Mouse (Mus musculus) heart, adult 2 months (tissue): Measurements from ENCODE around the gene Tekt4.

Experiments
- CTCF ChIP-seq: fragments of 200-600 bp; IDR thresholded peaks from 2 replicates; pipeline ENCODE4 v1.8.1; 2022; ENCODE audit warnings: antibody characterized with exemption, mild to moderate bottlenecking, moderate library complexity
- EP300 ChIP-seq: fragments of 200-500 bp; IDR thresholded peaks from 2 replicates; pipeline ENCODE4 v1.6.1; 2011; ENCODE audit warnings: low read depth, low read length, control low read depth; ENCODE audit not compliant: insufficient read depth
- POLR2A ChIP-seq: fragments of 200-500 bp; IDR thresholded peaks from 2 replicates; pipeline ENCODE4 v1.6.1; 2011; ENCODE audit warnings: mild to moderate bottlenecking, low read depth, low read length, control low read depth; ENCODE audit not compliant: insufficient read depth

DNA sequence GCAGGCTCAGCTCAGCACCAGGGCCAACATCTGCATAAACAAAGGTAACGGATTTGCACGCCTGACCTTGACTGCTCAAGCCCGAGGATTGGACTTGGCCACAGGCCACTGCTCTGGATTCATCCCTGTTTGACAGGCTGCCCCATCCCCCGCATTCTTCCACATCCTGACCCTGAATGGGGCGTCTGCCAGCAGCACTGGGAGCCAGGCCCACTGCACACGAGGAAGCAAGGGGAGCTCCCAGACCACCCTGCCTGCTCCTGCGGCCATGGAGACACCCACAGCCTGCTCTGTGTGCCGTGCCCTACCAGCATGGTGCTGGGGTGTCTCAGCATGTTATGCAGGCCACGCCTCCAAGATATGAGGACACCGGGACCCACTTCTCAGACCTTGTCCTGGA lies 27.0 kb upstream of the Tekt4 start:
- TF ChIP-seq CTCF (no peak), EP300 (no peak), POLR2A (no peak)
